Mouse (Mus musculus): ENCODE measurements around the gene Mrpl32. TPM values are rescaled to one million over a fixed set of nuclear protein-coding genes. Genes with fewer than 3 reads are reported as not detected.

The Mrpl32 gene
- polyA plus RNA-seq (2015; fragmentation: Nextera tagmentation; extraction: Ambion mirVana), result 93.7 and 112 TPM in 2 replicates

GRCm38 (mm10) chr13:14612926-14613529 is at the start of gene Mrpl32, which contains the start of gene Psma2:
Gene Mrpl32, minus strand, starts transcription at chr13:14613165.
Gene Psma2, plus strand, starts transcription at chr13:14613240.

GRCm38 (mm10) chr13:14629726-14630641 is 17.0 kb upstream of the Mrpl32 start, which contains the start of gene AW209491:
Gene AW209491, plus strand, starts transcription at chr13:14630154.

Other genes starting within 250 kb of the Mrpl32 start
- gene Hecw1, start 89.9 kb downstream of the Mrpl32 start, polyA plus RNA-seq (2015; fragmentation: Nextera tagmentation; extraction: Ambion mirVana), result not detected in 2 replicates
- gene Psma2, start 75 bp upstream of the Mrpl32 start, polyA plus RNA-seq (2015; fragmentation: Nextera tagmentation; extraction: Ambion mirVana), result 150 and 166 TPM in 2 replicates
- gene AW209491, start 17.0 kb upstream of the Mrpl32 start, polyA plus RNA-seq (2015; fragmentation: Nextera tagmentation; extraction: Ambion mirVana), result 14.5 and 16.1 TPM in 2 replicates

Measured in urinary bladder, postnatal 0 days (tissue).